Mouse (Mus musculus): ENCODE results near the gene Ppm1h. TPM values are rescaled to one million over a fixed set of nuclear protein-coding genes. Genes with fewer than 3 reads are reported as not detected.
A peak's percentile ranks its signal among the peaks of the same experiment; 100 is the strongest.

Ppm1h gene
- polyA plus RNA-seq, 1 experiment from 2014 or later, result 20.3 TPM

GRCm38 (mm10) chr10:122792021-122792966, 113.7 kb downstream of the Ppm1h start:
- peak; percentile 36; the same call in 1 of the 2 replicates for ATAC-seq (ENCODE audit: low FRiP score)
- WGBS, result 2% methylated on average over 21 of the region's 21 CpGs
- peaks cover 20% of the 10 kb centered on the region for H3K4me1 ChIP-seq (replicated peaks)

DNA sequence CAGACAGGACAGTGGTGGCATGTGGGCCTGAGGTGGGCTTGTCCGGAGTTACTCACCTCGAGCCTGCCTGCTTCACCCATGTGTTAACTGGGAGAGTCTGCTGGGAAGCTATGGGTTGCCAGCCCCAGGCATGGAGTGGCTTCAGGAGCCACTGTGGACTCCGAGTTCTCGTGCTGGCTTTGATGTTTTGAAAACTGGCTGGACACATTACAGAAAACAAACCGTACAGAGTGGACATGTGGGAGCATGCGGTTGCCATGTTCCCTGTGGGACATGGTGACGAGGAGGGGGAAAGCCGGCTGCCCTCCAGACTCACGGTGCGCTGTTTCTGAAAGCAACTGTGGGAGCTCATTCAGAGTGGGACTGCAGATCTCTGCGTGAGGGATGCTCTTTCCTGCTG, 114.6 kb downstream of the Ppm1h start:
- H3K27ac ChIP-seq, result no peak overlapping the region
- no peak for ATAC-seq (ENCODE audit: low FRiP score)

More at GRCm38 (mm10) chr10:122792021-122792966, 113.7 kb downstream of the Ppm1h start:
- Histone ChIP-seq H3K9ac (peak overlapping the region; percentile 58; the same call in 1 of the 2 replicates), H3K27ac (peak overlapping the region; percentile 74), H3K4me3 (peak overlapping the region; percentile 18), H3K27me3 (no peaks in the 10 kb centered on the region), H3K36me3 (no peaks in the 10 kb centered on the region), H3K4me2 (peak overlapping the region; percentile 47), H3K9me3 (no peaks in the 10 kb centered on the region)

GRCm38 (mm10) chr10:122794187-122794850, 115.8 kb downstream of the Ppm1h start:
- Histone ChIP-seq H3K27me3 (no peaks in the 10 kb centered on the region), H3K36me3 (no peaks in the 10 kb centered on the region), H3K4me2 (peak overlapping the region; percentile 4; the same call in 1 of the 2 replicates), H3K4me1 (replicated peaks) (peaks cover 16% of the 10 kb centered on the region), H3K27ac (no peak overlapping the region), H3K4me3 (no peak overlapping the region), H3K9me3 (no peaks in the 10 kb centered on the region), H3K9ac (no peak overlapping the region)
- peak; percentile 19; the same call in 1 of the 2 replicates for ATAC-seq (ENCODE audit: low FRiP score)
- 33% methylated on average over 20 of the region's 20 CpGs for WGBS

More for the DNA sequence above, 114.6 kb downstream of the Ppm1h start:
- Histone ChIP-seq H3K4me2 (no peak overlapping the region), H3K4me3 (no peak overlapping the region), H3K36me3 (no peaks in the 10 kb centered on the region), H3K27me3 (no peaks in the 10 kb centered on the region), H3K9ac (no peak overlapping the region), H3K4me1 (replicated peaks) (peaks cover 20% of the 10 kb centered on the region), H3K9me3 (no peaks in the 10 kb centered on the region)
- 25% methylated on average over 11 of the region's 11 CpGs for WGBS

GRCm38 (mm10) chr10:122797955-122798354, 119.4 kb downstream of the Ppm1h start:
- Histone ChIP-seq H3K4me2 (no peak overlapping the region), H3K9ac (no peak overlapping the region), H3K4me1 (replicated peaks) (peaks cover 4% of the 10 kb centered on the region), H3K27ac (no peak overlapping the region), H3K27me3 (no peaks in the 10 kb centered on the region), H3K4me3 (no peak overlapping the region), H3K36me3 (no peaks in the 10 kb centered on the region; the same call in 1 of the 2 replicates), H3K9me3 (no peaks in the 10 kb centered on the region)
- no peak for ATAC-seq (ENCODE audit: low FRiP score)
- WGBS, result 83% methylated on average over 6 of the region's 6 CpGs

- 91% methylated on average over 19 of the region's 19 CpGs for WGBS
- ATAC-seq (ENCODE audit: low FRiP score), result no peak
- H3K36me3 ChIP-seq, result peaks cover 7% of the 10 kb centered on the region
- no peaks in the 10 kb centered on the region for H3K27me3 ChIP-seq
- peaks cover 7% of the 10 kb centered on the region for H3K9me3 ChIP-seq
- H3K4me1 ChIP-seq (replicated peaks), result peaks cover 4% of the 10 kb centered on the region
- no peak overlapping the region for H3K9ac ChIP-seq
- no peak overlapping the region for H3K27ac ChIP-seq
- H3K4me3 ChIP-seq, result no peak overlapping the region
- no peak overlapping the region for H3K4me2 ChIP-seq
Measured at GRCm38 (mm10) chr10:122800003-122800731, 121.6 kb downstream of the Ppm1h start.

DNA sequence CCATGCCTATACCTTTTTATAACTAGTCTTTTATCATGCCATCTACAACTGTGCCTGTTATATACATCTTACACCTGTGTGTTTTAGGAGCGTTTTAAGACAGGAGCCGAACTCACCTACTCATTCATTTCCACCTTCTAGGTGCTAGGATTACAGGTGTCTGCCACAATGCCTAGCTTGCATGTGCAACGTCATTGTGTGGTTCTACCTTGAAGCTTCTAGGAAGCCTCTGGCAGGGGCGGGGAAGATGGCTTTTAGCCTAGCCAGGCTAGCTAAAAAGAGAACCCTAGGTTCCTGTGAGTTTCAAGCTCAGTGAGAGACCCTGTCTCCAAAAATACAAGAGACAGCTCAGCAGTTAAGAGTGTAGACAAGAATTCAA, 122.2 kb downstream of the Ppm1h start:
- WGBS, result 93% methylated on average over 4 of the region's 4 CpGs
- H3K9me3 ChIP-seq, result peaks cover 7% of the 10 kb centered on the region
- peaks cover 4% of the 10 kb centered on the region for H3K4me1 ChIP-seq (replicated peaks)
- H3K27ac ChIP-seq, result no peak overlapping the region
- H3K27me3 ChIP-seq, result no peaks in the 10 kb centered on the region
- no peak for ATAC-seq (ENCODE audit: low FRiP score)
- no peak overlapping the region for H3K4me3 ChIP-seq
- H3K36me3 ChIP-seq, result peaks cover 7% of the 10 kb centered on the region
- H3K9ac ChIP-seq, result no peak overlapping the region
- H3K4me2 ChIP-seq, result no peak overlapping the region

GRCm38 (mm10) chr10:122802218-122802617, 123.7 kb downstream of the Ppm1h start:
- Histone ChIP-seq H3K4me3 (no peak overlapping the region; the same call in 1 of the 2 replicates), H3K4me2 (peak overlapping the region; percentile 40), H3K36me3 (peaks cover 7% of the 10 kb centered on the region), H3K27ac (no peak overlapping the region), H3K27me3 (no peaks in the 10 kb centered on the region), H3K4me1 (replicated peaks) (peaks cover 5% of the 10 kb centered on the region), H3K9me3 (peaks cover 7% of the 10 kb centered on the region), H3K9ac (0 out of 2 replicates have a peak overlapping the region, but pooled peaks have one; percentile 49)
- peak; percentile 29; the same call in 1 of the 2 replicates for ATAC-seq (ENCODE audit: low FRiP score)
- WGBS, result 37% methylated on average over 30 of the region's 30 CpGs

DNA sequence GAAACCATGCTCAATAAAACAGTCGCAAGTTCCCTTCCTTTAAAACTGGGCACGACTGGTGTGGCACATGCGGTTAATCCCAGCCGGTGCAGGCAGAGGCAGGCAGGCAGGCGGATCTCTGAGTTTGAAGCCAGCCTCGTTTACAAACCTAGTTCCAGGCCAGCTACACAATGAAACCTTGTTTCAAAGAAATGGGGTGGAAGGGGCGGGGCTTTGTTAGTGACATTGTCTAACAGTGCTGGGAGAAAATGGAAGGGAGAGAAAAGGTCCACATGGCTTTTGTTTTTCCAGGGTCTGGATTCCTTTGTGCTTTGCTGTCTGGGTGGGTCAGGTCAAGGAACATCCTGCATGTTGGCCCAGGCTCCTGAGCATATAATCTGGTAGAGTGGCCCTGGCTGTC, 124.3 kb downstream of the Ppm1h start:
- no peak for ATAC-seq (ENCODE audit: low FRiP score)

GRCm38 (mm10) chr10:122803906-122804305, 125.3 kb downstream of the Ppm1h start:
- H3K36me3 ChIP-seq, result peaks cover 7% of the 10 kb centered on the region
- H3K4me3 ChIP-seq, result no peak overlapping the region
- H3K27ac ChIP-seq, result no peak overlapping the region
- peaks cover 18% of the 10 kb centered on the region for H3K4me1 ChIP-seq (replicated peaks)
- no peak for ATAC-seq (ENCODE audit: low FRiP score)
- no peak overlapping the region for H3K4me2 ChIP-seq
- WGBS, result 13% methylated on average over 7 of the region's 7 CpGs
- H3K9me3 ChIP-seq, result peaks cover 7% of the 10 kb centered on the region
- H3K9ac ChIP-seq, result no peak overlapping the region
- no peaks in the 10 kb centered on the region for H3K27me3 ChIP-seq

More for the DNA sequence above, 124.3 kb downstream of the Ppm1h start:
- Histone ChIP-seq H3K9ac (no peak overlapping the region), H3K9me3 (peaks cover 7% of the 10 kb centered on the region), H3K4me3 (no peak overlapping the region), H3K27ac (no peak overlapping the region), H3K36me3 (peaks cover 7% of the 10 kb centered on the region), H3K4me1 (replicated peaks) (peaks cover 12% of the 10 kb centered on the region), H3K4me2 (no peak overlapping the region), H3K27me3 (no peaks in the 10 kb centered on the region)
- 39% methylated on average over 7 of the region's 7 CpGs for WGBS

DNA sequence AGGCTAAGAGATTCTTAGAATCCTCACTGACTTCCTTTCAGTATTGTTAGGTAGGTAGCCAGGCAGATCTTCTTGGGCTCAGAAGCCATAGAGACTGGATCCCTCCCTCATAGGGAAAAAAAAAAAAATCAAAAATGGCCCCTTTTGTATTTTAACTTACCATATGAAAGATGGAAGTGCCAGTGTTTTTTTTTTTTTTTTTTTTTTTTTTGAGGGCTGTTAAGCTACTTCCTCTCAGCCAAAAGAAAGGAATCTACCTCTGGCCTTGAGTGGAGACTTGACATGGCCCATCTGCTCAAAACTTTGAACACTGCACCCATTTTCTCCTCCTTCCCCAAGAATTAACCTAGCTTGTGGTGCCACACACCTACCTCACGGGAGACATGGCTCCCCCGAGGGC, 127.3 kb downstream of the Ppm1h start:
- WGBS, result 67% methylated on average over 2 of the region's 2 CpGs
- H3K27ac ChIP-seq, result no peak overlapping the region
- no peak overlapping the region for H3K9ac ChIP-seq
- peaks cover 21% of the 10 kb centered on the region for H3K4me1 ChIP-seq (replicated peaks)
- ATAC-seq (ENCODE audit: low FRiP score), result no peak
- H3K4me2 ChIP-seq, result no peak overlapping the region
- H3K4me3 ChIP-seq, result no peak overlapping the region
- H3K36me3 ChIP-seq, result peaks cover 7% of the 10 kb centered on the region
- no peaks in the 10 kb centered on the region for H3K27me3 ChIP-seq
- H3K9me3 ChIP-seq, result peaks cover 7% of the 10 kb centered on the region

GRCm38 (mm10) chr10:122807127-122808105, 128.9 kb downstream of the Ppm1h start:
- Histone ChIP-seq H3K4me3 (no peak overlapping the region), H3K9me3 (peaks cover 7% of the 10 kb centered on the region), H3K4me1 (replicated peaks) (peaks cover 20% of the 10 kb centered on the region), H3K4me2 (peak overlapping the region; percentile 4; the same call in 1 of the 2 replicates), H3K9ac (0 out of 2 replicates have a peak overlapping the region, but pooled peaks have one; percentile 13), H3K27ac (peak overlapping the region; percentile 85), H3K36me3 (peaks cover 7% of the 10 kb centered on the region), H3K27me3 (no peaks in the 10 kb centered on the region)
- 34% methylated on average over 9 of the region's 9 CpGs for WGBS
- peak; percentile 57; the same call in 1 of the 2 replicates for ATAC-seq (ENCODE audit: low FRiP score)
